Mouse (Mus musculus): ENCODE results near the gene Smpd1.

DNA sequence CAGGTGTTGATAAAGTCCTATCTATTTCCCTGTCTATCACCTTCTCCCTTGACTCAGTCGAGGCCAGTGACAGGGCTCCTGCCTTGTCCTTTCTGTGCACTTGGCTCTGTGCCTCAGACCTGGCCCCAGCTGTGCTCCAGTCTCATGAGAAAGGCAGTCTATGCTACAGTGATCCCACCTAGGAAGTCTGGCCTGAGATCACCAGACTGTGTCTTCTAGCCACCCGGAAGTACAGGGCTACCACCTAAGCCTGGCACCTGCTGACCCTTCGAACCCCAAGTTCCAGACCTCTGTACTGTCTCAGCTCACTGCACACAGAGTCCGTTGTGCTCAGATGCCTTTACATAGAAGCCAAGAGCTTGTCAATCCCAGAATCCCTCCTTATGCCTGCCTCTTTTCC is 26.1 kb upstream of the Smpd1 start:
- no peak for TF ChIP-seq CTCF (IDR thresholded peaks at IDR 0.05; ENCODE audit: borderline replicate concordance, insufficient read depth, low read depth, low read length)
- no peak for TF ChIP-seq POLR2A (IDR thresholded peaks at IDR 0.05; ENCODE audit: borderline replicate concordance, insufficient read depth, low read length)

Measured in cerebellum, adult 2 months (tissue).